In the genomic region with DNA sequence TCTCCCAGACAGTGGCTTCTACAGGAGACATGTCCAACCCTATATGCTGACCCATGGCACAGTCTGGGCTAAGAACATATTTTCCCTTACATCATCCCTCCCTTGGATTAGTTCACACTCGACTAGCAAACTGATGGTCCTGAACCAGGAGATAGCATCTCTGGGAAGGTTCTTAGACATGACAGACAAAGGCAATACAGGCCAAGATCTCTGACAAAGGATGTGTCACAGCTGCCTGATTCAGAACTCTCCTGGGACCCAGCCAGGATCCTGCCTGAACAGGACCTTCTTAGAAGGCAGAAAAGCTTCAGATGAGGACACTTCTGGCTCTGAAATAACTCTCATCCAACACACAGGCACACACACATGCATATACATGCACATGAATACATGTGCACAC, we compare ENCODE assay signal across 17 mouse cellular contexts. TPM values are rescaled to one million over a fixed set of nuclear protein-coding genes. Genes with fewer than 3 reads are reported as not detected.
DNase-seq lines count a peak whose midpoint lies in the region; ATAC-seq and TF ChIP-seq lines count a peak whose summit lies in the region.
"Had no signal": no experiment of that assay in that cellular context is flagged by ENCODE, and none has a peak within 500 bp of the region (broad histone marks: within the 10 kb centered on the region; RNA-seq: fewer than 3 reads in every experiment).

No protein-coding gene starts in this region.

- no peaks in the 10 kb centered on the region for H3K27me3 ChIP-seq in embryonic facial prominence, embryonic 14.5 days (replicated peaks; ENCODE audit: control insufficient read depth, insufficient read depth, low read length)
- H3K27me3 ChIP-seq in embryonic facial prominence, embryonic 10.5 days (replicated peaks; ENCODE audit: low read depth, poor library complexity, severe bottlenecking) = no peaks in the 10 kb centered on the region
- no peaks in the 10 kb centered on the region for H3K27me3 ChIP-seq in lung, embryonic 14.5 days (ENCODE audit: insufficient read depth, low read length)
- H3K27me3 ChIP-seq: embryonic facial prominence, embryonic 12.5 days; limb, embryonic 13.5 days; liver, embryonic 15.5 days had no signal

- H3K36me3 ChIP-seq in embryonic facial prominence, embryonic 14.5 days (ENCODE audit: control insufficient read depth, insufficient read depth, low read length) = no peaks in the 10 kb centered on the region
- H3K36me3 ChIP-seq in embryonic facial prominence, embryonic 10.5 days (replicated peaks) = peaks cover 74% of the 10 kb centered on the region
- H3K36me3 ChIP-seq in lung, embryonic 14.5 days (ENCODE audit: insufficient read depth) = peaks cover 34% of the 10 kb centered on the region; the same call in 1 of the 2 replicates
- H3K36me3 ChIP-seq: limb, embryonic 13.5 days had no signal

- H3K4me3 ChIP-seq in embryonic facial prominence, embryonic 14.5 days (ENCODE audit: low read depth, low read length) = no peak overlapping the region
- no peak overlapping the region for H3K4me3 ChIP-seq in embryonic facial prominence, embryonic 10.5 days
- no peak overlapping the region for H3K4me3 ChIP-seq in lung, embryonic 14.5 days (ENCODE audit: low read depth, low read length)
- H3K4me3 ChIP-seq in layer of hippocampus, adult 2 months = no peak overlapping the region
- H3K4me3 ChIP-seq: embryonic facial prominence, embryonic 12.5 days; left cerebral cortex, adult 2 months; limb, embryonic 13.5 days; liver, embryonic 15.5 days had no signal

- H3K27ac ChIP-seq in embryonic facial prominence, embryonic 14.5 days (replicated peaks; ENCODE audit: low read depth, low read length) = no peak overlapping the region
- H3K27ac ChIP-seq in embryonic facial prominence, embryonic 10.5 days (replicated peaks) = no peak overlapping the region
- H3K27ac ChIP-seq in lung, embryonic 14.5 days (ENCODE audit: low read depth) = no peak overlapping the region
- H3K27ac ChIP-seq in layer of hippocampus, adult 2 months = no peak overlapping the region
- H3K27ac ChIP-seq: embryonic facial prominence, embryonic 12.5 days; hindbrain, embryonic 14.5 days; left cerebral cortex, adult 2 months; limb, embryonic 13.5 days; liver, embryonic 15.5 days had no signal

- no peaks in the 10 kb centered on the region for H3K9me3 ChIP-seq in embryonic facial prominence, embryonic 14.5 days (ENCODE audit: control insufficient read depth, low read length)
- H3K9me3 ChIP-seq in embryonic facial prominence, embryonic 10.5 days = no peaks in the 10 kb centered on the region
- no peaks in the 10 kb centered on the region for H3K9me3 ChIP-seq in lung, embryonic 14.5 days (ENCODE audit: low read depth, low read length)
- H3K9me3 ChIP-seq: embryonic facial prominence, embryonic 12.5 days; limb, embryonic 13.5 days; liver, embryonic 15.5 days had no signal

- TF ChIP-seq CTCF in lung, embryonic 14.5 days (IDR thresholded peaks at IDR 0.05; ENCODE audit: low read depth) = no peak
- TF ChIP-seq CTCF in layer of hippocampus, adult 2 months (conservative IDR thresholded peaks at IDR 0.05) = no peak

- no peak for ATAC-seq in embryonic facial prominence, embryonic 14.5 days (ENCODE audit: low read depth)
- ATAC-seq in lung, embryonic 14.5 days (ENCODE audit: insufficient read depth) = no peak
- ATAC-seq: intestine, embryonic 16.5 days had no signal

- H3K9ac ChIP-seq in embryonic facial prominence, embryonic 14.5 days (ENCODE audit: low read depth, low read length) = no peak overlapping the region
- no peak overlapping the region for H3K9ac ChIP-seq in lung, embryonic 14.5 days
- H3K9ac ChIP-seq: embryonic facial prominence, embryonic 12.5 days; hindbrain, embryonic 14.5 days; limb, embryonic 13.5 days; liver, embryonic 15.5 days had no signal

- WGBS in embryonic facial prominence, embryonic 14.5 days = 60% methylated on average over 1 of the region's 1 CpGs
- 81% methylated on average over 1 of the region's 1 CpGs for WGBS in embryonic facial prominence, embryonic 10.5 days
- 48% methylated on average over 1 of the region's 1 CpGs for WGBS in lung, embryonic 14.5 days

- no peak overlapping the region for H3K4me2 ChIP-seq in embryonic facial prominence, embryonic 14.5 days (ENCODE audit: low read depth, low read length)
- H3K4me2 ChIP-seq in lung, embryonic 14.5 days = no peak overlapping the region
- H3K4me2 ChIP-seq: embryonic facial prominence, embryonic 12.5 days; hindbrain, embryonic 14.5 days; limb, embryonic 13.5 days; liver, embryonic 15.5 days had no signal

- DNase-seq in embryonic facial prominence, embryonic 14.5 days (ENCODE audit: low spot score) = peak; percentile 12
- DNase-seq in embryonic facial prominence, embryonic 10.5 days (ENCODE audit: low spot score) = no peak
- DNase-seq in lung, embryonic 14.5 days = peak; percentile 37
- DNase-seq in lung, postnatal 25 days (ENCODE audit: low spot score) = no peak
- peak; percentile 76 for DNase-seq in 3T3-L1 (ENCODE audit: low read depth, low spot score)
- peak; percentile 53 for DNase-seq in adrenal gland, adult 8-10 months
- no peak for DNase-seq in ovary, postnatal 36 days (ENCODE audit: low spot score)
- no peak for DNase-seq in layer of hippocampus, adult 2 months (ENCODE audit: low spot score in 2 of 2)
- DNase-seq: cerebellum, adult 11-12 months; gastrocnemius, postnatal 25 days; spleen, adult 18-20 months had no signal

- H3K4me1 ChIP-seq in embryonic facial prominence, embryonic 14.5 days (ENCODE audit: control insufficient read depth, insufficient read depth, low read length) = no peaks in the 10 kb centered on the region; the same call in 1 of the 2 replicates
- H3K4me1 ChIP-seq in embryonic facial prominence, embryonic 10.5 days = peaks cover 5% of the 10 kb centered on the region
- H3K4me1 ChIP-seq in lung, embryonic 14.5 days (ENCODE audit: insufficient read depth) = no peaks in the 10 kb centered on the region
- H3K4me1 ChIP-seq: embryonic facial prominence, embryonic 12.5 days; limb, embryonic 13.5 days had no signal

RNA-seq across cellular contexts. Expression of a gene that starts 52.5 kb away (rescaled TPM):
- polyA plus RNA-seq in embryonic facial prominence, embryonic 14.5 days (2014; fragmentation: Nextera tagmentation; extraction: Ambion mirVana) = 27.8 and 31.8 TPM in 2 replicates
- polyA plus RNA-seq in embryonic facial prominence, embryonic 10.5 days (2016; fragmentation: Nextera tagmentation; extraction: Ambion mirVana) = 37.4 and 38.2 TPM in 2 replicates
- 26.5 and 31.0 TPM in 2 replicates for polyA plus RNA-seq in lung, embryonic 14.5 days (2014; fragmentation: Nextera tagmentation; extraction: Ambion mirVana)
- 10 to 100 TPM; 15.9 to 21.1 (median 18.1) TPM for total RNA-seq in adrenal gland, adult 8-10 months (2022)
- 10 to 100 TPM; 21.1 to 21.6 TPM for total RNA-seq in layer of hippocampus, adult 2 months (2021)

Comparison
In these comparisons a context has a peak if more than half of its experiments do, and no peak if none do; other contexts are left out.
1. DNase-seq: peak in embryonic facial prominence, embryonic 14.5 days (single experiment), lung, embryonic 14.5 days (single experiment), 3T3-L1 (single experiment) and adrenal gland, adult 8-10 months (single experiment); none in embryonic facial prominence, embryonic 10.5 days (single experiment), lung, postnatal 25 days (single experiment), ovary, postnatal 36 days (single experiment) and layer of hippocampus, adult 2 months (0 of 2).